Mouse (Mus musculus) thymus, adult 2 months (tissue): ENCODE measurements at regions not wholly inside any gene's neighbourhood (a gene's known extent, or its start where the extent isn't known, plus 50 kb on each side); places are given as distances from the start of the nearest gene placed in this dataset.
A peak's percentile ranks its signal among the peaks of the same experiment; 100 is the strongest.
"Not testable (repeated sequence)": the region's sequence is repeated elsewhere in the genome, so short reads cannot be mapped to it uniquely, and the experiment has no call there.

ENCODE experiments used
- DNase-seq: peaks from one replicate; pipeline ENCODE4 v3.0.0; 2021
- H3K27ac ChIP-seq: fragments of 200-500 bp; 2 replicates; pipeline ENCODE4 v1.5.1; 2012; ENCODE audit warnings: low read length, control low read depth; ENCODE audit not compliant: control insufficient read depth, insufficient read depth
- H3K27me3 ChIP-seq: fragments of 200-500 bp; 2 replicates; pipeline ENCODE4 v1.6.1; 2012; ENCODE audit warnings: mild to moderate bottlenecking, low read length, moderate library complexity, mixed read lengths; ENCODE audit not compliant: control insufficient read depth, insufficient read depth
- H3K36me3 ChIP-seq: fragments of 200-500 bp; 2 replicates; pipeline ENCODE4 v1.6.1; 2012; ENCODE audit warnings: mild to moderate bottlenecking, low read length, moderate library complexity; ENCODE audit not compliant: control insufficient read depth, insufficient read depth
- H3K4me1 ChIP-seq: fragments of 200-500 bp; replicated peaks from 2 replicates; pipeline ENCODE4 v1.6.1; 2012; ENCODE audit warnings: low read length; ENCODE audit not compliant: control insufficient read depth, insufficient read depth
- H3K4me3 ChIP-seq: fragments of 200-500 bp; 2 replicates; pipeline ENCODE4 v1.5.1; 2012; ENCODE audit warnings: mild to moderate bottlenecking, low read length, control low read depth, moderate library complexity; ENCODE audit not compliant: control insufficient read depth, insufficient read depth
- CTCF ChIP-seq: fragments of 200-500 bp; IDR thresholded peaks from 2 replicates; pipeline ENCODE4 v1.5.1; 2012; ENCODE audit warnings: mild to moderate bottlenecking, control low read depth, low read length, moderate library complexity, borderline replicate concordance; ENCODE audit not compliant: control insufficient read depth, poor library complexity, insufficient read depth; ENCODE audit errors: extremely low read depth
- POLR2A ChIP-seq: fragments of 200-500 bp; IDR thresholded peaks from 2 replicates; pipeline ENCODE4 v1.6.1; 2012; ENCODE audit warnings: mild to moderate bottlenecking, low read length, control low read depth, moderate library complexity; ENCODE audit not compliant: control insufficient read depth, poor library complexity, insufficient read depth; ENCODE audit errors: extremely low read depth
- WGBS: fragments of 180-500 bp; shearing (Covaris S2); methylation state at CpG from one replicate; pipeline ENCODE4 v1.1.7; 2018; 5-methylcytosine and 5-hydroxymethylcytosine counted together

DNA sequence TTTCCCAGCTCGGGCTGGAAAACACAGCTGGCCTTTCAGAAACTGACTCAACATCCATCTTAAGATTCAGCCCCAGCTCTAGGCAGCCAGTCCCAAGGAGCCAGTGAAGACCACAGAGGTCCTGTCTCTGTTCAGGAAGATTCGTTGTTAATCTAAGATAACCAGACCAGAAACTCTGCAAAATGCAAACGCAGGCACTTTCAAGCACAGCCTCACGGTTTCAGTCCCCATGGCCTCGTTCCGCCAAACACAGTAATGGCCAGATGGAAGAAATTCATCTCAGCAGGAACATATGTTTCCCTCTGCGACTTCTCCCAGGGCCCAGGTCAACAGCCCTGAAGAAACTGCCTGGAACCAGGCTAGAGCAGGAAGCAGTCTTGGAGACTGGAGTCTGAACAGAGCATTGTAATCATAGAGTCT lies 121.7 kb upstream of the Haao start:
- Histone ChIP-seq H3K27me3 (no peaks in the 10 kb centered on the region), H3K27ac (no peak overlapping the region), H3K4me1 (peaks cover 8% of the 10 kb centered on the region), H3K36me3 (no peaks in the 10 kb centered on the region), H3K4me3 (no peak overlapping the region)
- DNase-seq: no peak
- TF ChIP-seq CTCF (no peak), POLR2A (no peak)
- 83% methylated on average over 7 of the region's 7 CpGs for WGBS

DNA sequence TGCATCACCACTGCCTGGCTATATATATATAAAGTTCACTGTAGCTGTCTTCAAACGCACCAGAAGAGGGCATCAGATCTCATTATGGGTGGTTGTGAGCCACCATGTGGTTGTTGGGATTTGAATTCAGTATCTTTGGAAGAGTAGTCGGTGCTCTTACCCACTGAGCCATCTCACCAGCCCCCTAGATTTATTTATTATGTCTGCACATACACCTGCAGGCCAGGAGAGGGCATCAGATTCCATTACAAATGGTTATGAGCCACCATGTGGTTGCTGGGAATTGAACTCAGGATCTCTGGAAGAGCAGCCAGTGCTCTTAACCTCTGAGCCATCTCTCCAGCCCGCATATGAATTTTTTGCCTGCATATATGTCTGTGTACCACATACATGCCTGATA lies 120.4 kb upstream of the Haao start:
- DNase-seq, H3K4me3 ChIP-seq, H3K4me1 ChIP-seq, H3K36me3 ChIP-seq, H3K27me3 ChIP-seq, H3K27ac ChIP-seq: not testable (repeated sequence)
- WGBS: 93% methylated on average over 3 of the region's 3 CpGs

GRCm38 (mm10) chr17:83967007-83967406 lies 119.2 kb upstream of the Haao start:
- Histone ChIP-seq H3K36me3 (no peaks in the 10 kb centered on the region), H3K27ac (no peak overlapping the region), H3K4me1 (peaks cover 15% of the 10 kb centered on the region), H3K27me3 (no peaks in the 10 kb centered on the region), H3K4me3 (no peak overlapping the region)
- 97% methylated on average over 6 of the region's 6 CpGs for WGBS
- TF ChIP-seq CTCF (no peak), POLR2A (no peak)
- no peak for DNase-seq

- 69% methylated on average over 13 of the region's 13 CpGs for WGBS
- no peak overlapping the region for H3K27ac ChIP-seq
- H3K27me3 ChIP-seq: no peaks in the 10 kb centered on the region
- H3K4me1 ChIP-seq: peaks cover 22% of the 10 kb centered on the region
- no peak for TF ChIP-seq POLR2A
- TF ChIP-seq CTCF: no peak
- no peak overlapping the region for H3K4me3 ChIP-seq
- DNase-seq: no peak
- no peaks in the 10 kb centered on the region for H3K36me3 ChIP-seq
Observed at GRCm38 (mm10) chr17:83964454-83965211, 116.9 kb upstream of the Haao start.

DNA sequence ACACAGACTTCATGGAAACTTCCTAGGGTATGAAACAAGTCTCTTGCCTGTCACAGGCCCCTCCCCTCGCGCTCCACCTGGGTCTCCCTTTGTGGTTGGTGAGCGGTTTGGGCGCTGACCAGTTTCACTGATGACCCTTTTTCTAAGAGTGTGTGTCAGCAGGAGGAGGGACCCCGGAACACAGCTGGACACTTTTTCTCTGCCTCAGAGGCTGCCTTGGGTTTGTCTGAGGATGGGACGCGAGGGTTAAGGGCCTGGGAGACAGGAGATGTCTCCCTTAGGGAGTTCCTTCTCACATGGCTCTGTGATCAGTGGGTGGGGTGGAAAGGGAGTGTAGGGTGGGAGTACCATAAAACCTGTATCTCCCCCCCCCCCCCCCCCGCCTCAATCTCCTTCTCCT lies 115.8 kb upstream of the Haao start:
- H3K4me3 ChIP-seq: no peak overlapping the region
- DNase-seq: no peak
- peaks cover 22% of the 10 kb centered on the region for H3K4me1 ChIP-seq
- TF ChIP-seq CTCF: no peak
- TF ChIP-seq POLR2A: no peak
- no peaks in the 10 kb centered on the region for H3K27me3 ChIP-seq
- H3K36me3 ChIP-seq: no peaks in the 10 kb centered on the region
- H3K27ac ChIP-seq: no peak overlapping the region
- 48% methylated on average over 8 of the region's 8 CpGs for WGBS

GRCm38 (mm10) chr17:83962841-83963240 lies 115.1 kb upstream of the Haao start:
- no peak for TF ChIP-seq POLR2A
- no peak for TF ChIP-seq CTCF
- H3K27me3 ChIP-seq: no peaks in the 10 kb centered on the region
- H3K36me3 ChIP-seq: no peaks in the 10 kb centered on the region
- no peak for DNase-seq
- no peak overlapping the region for H3K4me3 ChIP-seq
- WGBS: 59% methylated on average over 4 of the region's 4 CpGs
- H3K27ac ChIP-seq: no peak overlapping the region; the same call in 1 of the 2 replicates
- H3K4me1 ChIP-seq: peaks cover 22% of the 10 kb centered on the region

- TF ChIP-seq CTCF (no peak), POLR2A (no peak)
- 25% methylated on average over 6 of the region's 6 CpGs for WGBS
- Histone ChIP-seq H3K27ac (no peak overlapping the region), H3K4me1 (peaks cover 22% of the 10 kb centered on the region), H3K27me3 (no peaks in the 10 kb centered on the region), H3K4me3 (no peak overlapping the region), H3K36me3 (no peaks in the 10 kb centered on the region)
- DNase-seq: peak; percentile 16
Observed at GRCm38 (mm10) chr17:83962126-83962525, 114.4 kb upstream of the Haao start.
